Mouse (Mus musculus): Measurements from ENCODE around the gene Smap2.

Gene Smap2

GRCm38 (mm10) chr4:120978221-120978620 is 38.8 kb downstream of the Smap2 start:
- in situ Hi-C loops (cut with MboI, MseI), result no loop called here

- in situ Hi-C loops (cut with MboI, MseI), result no loop called here
Measured at GRCm38 (mm10) chr4:120975428-120975734, 41.7 kb downstream of the Smap2 start.

- in situ Hi-C loops (cut with MboI, MseI), result no loop called here
Measured at GRCm38 (mm10) chr4:120974711-120975427, 42.2 kb downstream of the Smap2 start.

- in situ Hi-C loops (cut with MboI, MseI), result no loop called here
Measured at GRCm38 (mm10) chr4:120971842-120972241, 45.2 kb downstream of the Smap2 start.

- in situ Hi-C loops (cut with MboI, MseI), result no loop called here
Measured at GRCm38 (mm10) chr4:120969382-120970146, 47.5 kb downstream of the Smap2 start.

- in situ Hi-C loops (cut with MboI, MseI), result no loop called here
Measured at GRCm38 (mm10) chr4:120968486-120968885, 48.6 kb downstream of the Smap2 start.

- in situ Hi-C loops (cut with MboI, MseI), result no loop called here
Measured at GRCm38 (mm10) chr4:120955586-120955985, 61.5 kb downstream of the Smap2 start.

GRCm38 (mm10) chr4:120953667-120954066 is 63.4 kb downstream of the Smap2 start:
- in situ Hi-C loops (cut with MboI, MseI), result no loop called here

- in situ Hi-C loops (cut with MboI, MseI), result no loop called here
Measured at GRCm38 (mm10) chr4:120953038-120953437, 64.0 kb downstream of the Smap2 start.

GRCm38 (mm10) chr4:120952163-120952562 is 64.9 kb downstream of the Smap2 start:
- in situ Hi-C loops (cut with MboI, MseI), result no loop called here

- in situ Hi-C loops (cut with MboI, MseI), result no loop called here
Measured at GRCm38 (mm10) chr4:120951428-120951973, 65.5 kb downstream of the Smap2 start, which contains the start of gene Zfp69. Gene Zfp69 (minus strand): TSS chr4:120951699.

GRCm38 (mm10) chr4:120950763-120951427 is 66.2 kb downstream of the Smap2 start:
- in situ Hi-C loops (cut with MboI, MseI), result no loop called here

GRCm38 (mm10) chr4:120948938-120949337 is 68.1 kb downstream of the Smap2 start:
- in situ Hi-C loops (cut with MboI, MseI), result no loop called here

- in situ Hi-C loops (cut with MboI, MseI), result no loop called here
Measured at GRCm38 (mm10) chr4:120935006-120935405, 82.0 kb downstream of the Smap2 start.

- in situ Hi-C loops (cut with MboI, MseI), result no loop called here
Measured at GRCm38 (mm10) chr4:120930736-120931135, 86.3 kb downstream of the Smap2 start.

- in situ Hi-C loops (cut with MboI, MseI), result no loop called here
Measured at GRCm38 (mm10) chr4:120928686-120929085, 88.4 kb downstream of the Smap2 start.

GRCm38 (mm10) chr4:120925386-120925785 is 91.7 kb downstream of the Smap2 start:
- in situ Hi-C loops (cut with MboI, MseI), result no loop called here

- in situ Hi-C loops (cut with MboI, MseI), result no loop called here
Measured at GRCm38 (mm10) chr4:120924554-120925299, 92.3 kb downstream of the Smap2 start, which contains the start of gene Exo5. Gene Exo5 (minus strand): TSS chr4:120925017.

- in situ Hi-C loops (cut with MboI, MseI), result no loop called here
Measured at GRCm38 (mm10) chr4:120921461-120921860, 95.6 kb downstream of the Smap2 start.
